Mouse (Mus musculus) heart, postnatal 0 days (tissue): ENCODE measurements around the gene Cracr2a.

Experiments
- CTCF ChIP-seq: IDR thresholded peaks from 2 replicates; pipeline ENCODE4 v1.5.1; 2016; ENCODE audit warnings: antibody characterized with exemption, control low read depth, low read depth
- EP300 ChIP-seq: IDR thresholded peaks from 2 replicates; pipeline ENCODE4 v1.6.1; 2016; ENCODE audit warnings: antibody characterized with exemption, low read depth

- TF ChIP-seq CTCF (no peak), EP300 (no peak)
Observed at GRCm38 (mm10) chr6:127661717-127662292, 100.7 kb downstream of the Cracr2a start.
